Mouse (Mus musculus): ENCODE data around the gene Lypd4. TPM values are rescaled to one million over a fixed set of nuclear protein-coding genes. Genes with fewer than 3 reads are reported as not detected.
"Not testable (repeated sequence)": the region's sequence is repeated elsewhere in the genome, so short reads cannot be mapped to it uniquely, and the experiment has no call there.

The Lypd4 gene
- polyA plus RNA-seq, 1 experiment from 2014 or later = not detected

DNA sequence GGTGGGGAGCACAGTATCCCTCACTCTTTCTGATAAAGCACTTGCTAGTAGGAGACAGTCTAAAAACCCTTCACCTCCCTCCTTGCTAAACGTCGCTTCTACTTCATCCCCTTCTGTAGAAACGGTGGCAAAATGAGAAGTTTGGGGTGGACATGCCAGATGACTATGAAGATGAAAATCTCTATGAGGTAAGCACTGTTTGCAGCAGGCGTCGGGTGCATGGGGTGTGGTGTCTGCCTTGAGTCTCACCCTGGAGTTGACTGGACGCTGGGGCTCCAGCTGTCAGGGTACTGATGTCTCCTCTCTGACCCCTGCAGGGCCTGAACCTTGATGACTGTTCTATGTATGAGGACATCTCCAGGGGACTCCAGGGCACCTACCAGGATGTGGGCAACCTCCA, 31.4 kb upstream of the Lypd4 start:
- H3K4me1 ChIP-seq (replicated peaks) = peaks cover 34% of the 10 kb centered on the region
- no peak overlapping the region for H3K9ac ChIP-seq
- no peaks in the 10 kb centered on the region for H3K9me3 ChIP-seq
- no peaks in the 10 kb centered on the region for H3K27me3 ChIP-seq
- H3K4me3 ChIP-seq = no peak overlapping the region
- no peak for ATAC-seq (ENCODE audit: low FRiP score, low read depth)
- no peak overlapping the region for H3K4me2 ChIP-seq
- WGBS = 78% methylated on average over 6 of the region's 6 CpGs
- no peak overlapping the region for H3K27ac ChIP-seq (replicated peaks)
- H3K36me3 ChIP-seq = no peaks in the 10 kb centered on the region

DNA sequence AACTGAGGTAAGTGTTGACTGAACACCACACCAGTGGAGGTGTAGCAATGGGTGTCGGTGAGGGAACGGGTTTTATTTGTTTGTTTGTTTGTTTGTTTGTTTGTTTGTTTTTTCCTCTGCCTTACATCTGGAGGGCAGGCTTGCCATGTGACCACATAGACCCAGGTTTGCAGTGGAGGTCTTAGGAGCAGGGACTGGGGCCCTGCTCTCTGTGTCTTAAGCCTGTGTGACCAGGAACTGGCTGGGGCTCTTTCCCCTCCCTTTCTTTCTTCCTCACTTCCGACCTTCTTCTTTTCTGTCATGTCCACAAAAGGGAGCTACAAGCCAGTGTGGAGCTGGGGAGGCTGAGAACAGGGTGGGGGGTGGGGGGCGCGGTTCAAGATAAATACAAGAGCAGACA, 28.2 kb upstream of the Lypd4 start:
- no peaks in the 10 kb centered on the region for H3K27me3 ChIP-seq
- H3K27ac ChIP-seq (replicated peaks) = no peak overlapping the region
- no peak overlapping the region for H3K9ac ChIP-seq
- H3K4me2 ChIP-seq = no peak overlapping the region
- H3K4me3 ChIP-seq = no peak overlapping the region
- H3K36me3 ChIP-seq = no peaks in the 10 kb centered on the region
- no peak for ATAC-seq (ENCODE audit: low FRiP score, low read depth)
- no peaks in the 10 kb centered on the region for H3K9me3 ChIP-seq
- 78% methylated on average over 5 of the region's 5 CpGs for WGBS
- peaks cover 9% of the 10 kb centered on the region for H3K4me1 ChIP-seq (replicated peaks)

DNA sequence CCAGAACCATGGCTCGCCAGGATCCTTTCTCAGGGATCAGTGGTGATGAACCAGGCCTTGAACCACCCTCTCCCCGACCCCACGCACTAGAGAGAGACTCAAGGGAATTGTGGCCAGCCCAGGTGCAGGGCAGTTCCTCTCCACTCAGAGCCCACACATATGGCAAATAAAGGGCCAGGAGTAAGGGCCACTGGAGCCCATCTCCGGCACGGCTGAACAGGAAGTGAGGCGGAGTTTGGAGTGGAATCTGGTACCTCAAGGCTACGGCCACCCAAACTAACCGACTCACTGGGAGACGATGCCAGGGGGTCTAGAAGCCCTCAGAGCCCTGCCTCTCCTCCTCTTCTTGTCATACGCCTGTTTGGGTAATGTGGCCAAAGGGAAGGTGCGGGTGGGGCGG, 27.5 kb upstream of the Lypd4 start, which contains the start of gene Cd79a:
Cd79a (plus strand) TSS at position 158 of the 400 bp plus-strand sequence.
- no peak within 1 kb of the TSS for H3K9ac ChIP-seq
- no peaks in the 10 kb centered on the region for H3K9me3 ChIP-seq
- no peak within 1 kb of the TSS for H3K27ac ChIP-seq (replicated peaks)
- no peak for ATAC-seq (ENCODE audit: low FRiP score, low read depth)
- H3K36me3 ChIP-seq = no peaks in the 10 kb centered on the region
- WGBS = 84% methylated on average over 12 of the region's 12 CpGs
- H3K4me2 ChIP-seq = no peak within 1 kb of the TSS
- no peaks in the 10 kb centered on the region for H3K27me3 ChIP-seq
- no peak within 1 kb of the TSS for H3K4me3 ChIP-seq
- peaks cover 2% of the 10 kb centered on the region; the same call in 1 of the 2 replicates for H3K4me1 ChIP-seq (replicated peaks)

DNA sequence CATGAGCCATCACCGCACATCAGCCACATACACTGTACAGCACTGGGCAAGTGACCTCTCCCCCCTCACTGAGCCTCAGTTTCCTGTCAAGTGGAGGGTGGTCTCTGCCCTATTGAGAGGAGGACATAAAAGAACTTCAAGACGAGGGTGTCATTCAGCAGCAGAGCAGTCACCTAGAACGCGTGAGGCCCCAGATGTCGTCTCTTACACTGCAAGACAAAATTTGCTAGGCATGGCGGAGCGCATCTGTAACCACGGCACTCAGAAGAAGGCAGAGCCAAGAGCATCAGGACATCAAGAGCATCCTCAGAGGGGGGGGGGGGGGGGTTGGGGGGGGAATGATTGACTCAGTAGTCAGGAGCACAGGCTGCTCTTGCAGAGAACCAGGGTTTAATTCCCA, 26.5 kb upstream of the Lypd4 start:
- no peak overlapping the region for H3K27ac ChIP-seq (replicated peaks)
- H3K4me3 ChIP-seq = no peak overlapping the region
- H3K9ac ChIP-seq = no peak overlapping the region
- no peaks in the 10 kb centered on the region for H3K9me3 ChIP-seq
- 68% methylated on average over 8 of the region's 8 CpGs for WGBS
- no peaks in the 10 kb centered on the region for H3K36me3 ChIP-seq
- no peak for ATAC-seq (ENCODE audit: low FRiP score, low read depth)
- H3K4me2 ChIP-seq = no peak overlapping the region
- H3K27me3 ChIP-seq = no peaks in the 10 kb centered on the region
- H3K4me1 ChIP-seq (replicated peaks) = no peaks in the 10 kb centered on the region

- H3K36me3 ChIP-seq; H3K9ac ChIP-seq; ATAC-seq (ENCODE audit: low FRiP score, low read depth); H3K4me3 ChIP-seq; H3K27ac ChIP-seq (replicated peaks); H3K9me3 ChIP-seq; H3K27me3 ChIP-seq; H3K4me2 ChIP-seq; H3K4me1 ChIP-seq (replicated peaks): not testable (repeated sequence)
- 88% methylated on average over 2 of the region's 2 CpGs for WGBS
Measured at GRCm38 (mm10) chr7:24895749-24896148, 26.0 kb upstream of the Lypd4 start.

DNA sequence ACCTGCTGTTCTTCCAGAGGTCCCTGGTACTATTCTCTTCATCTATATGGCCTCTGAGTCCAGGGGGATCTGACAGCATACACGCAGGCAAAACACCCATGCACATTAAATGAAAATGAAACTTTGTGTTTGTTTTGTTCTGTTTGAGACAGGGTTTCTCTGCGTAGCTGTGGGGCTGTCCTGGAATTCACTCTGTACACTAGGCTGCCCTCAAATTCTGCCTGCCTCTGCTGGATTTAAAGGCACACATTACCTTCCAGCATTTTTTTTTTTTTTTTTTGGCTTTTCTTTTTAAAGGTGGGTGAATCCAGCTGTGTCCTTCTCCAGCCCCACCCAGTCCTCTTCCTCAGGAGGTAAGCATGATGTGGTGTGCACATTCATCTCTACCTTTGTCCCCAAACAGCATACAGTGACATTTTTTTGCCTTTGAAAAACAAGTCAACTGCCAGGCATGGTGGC, 22.4 kb upstream of the Lypd4 start:
- Histone ChIP-seq H3K36me3 (peaks cover 28% of the 10 kb centered on the region), H3K4me1 (replicated peaks) (peaks cover 8% of the 10 kb centered on the region; the same call in 1 of the 2 replicates), H3K27ac (replicated peaks) (no peak overlapping the region), H3K9ac (no peak overlapping the region), H3K27me3 (no peaks in the 10 kb centered on the region), H3K4me3 (no peak overlapping the region), H3K9me3 (no peaks in the 10 kb centered on the region), H3K4me2 (no peak overlapping the region)
- ATAC-seq (ENCODE audit: low FRiP score, low read depth) = no peak
- 76% methylated on average over 2 of the region's 2 CpGs for WGBS

- Histone ChIP-seq H3K27ac (replicated peaks) (no peak overlapping the region), H3K36me3 (peaks cover 31% of the 10 kb centered on the region), H3K4me2 (no peak overlapping the region), H3K9ac (no peak overlapping the region), H3K4me3 (no peak overlapping the region), H3K9me3 (no peaks in the 10 kb centered on the region), H3K27me3 (no peaks in the 10 kb centered on the region), H3K4me1 (replicated peaks) (peaks cover 14% of the 10 kb centered on the region)
- ATAC-seq (ENCODE audit: low FRiP score, low read depth) = no peak
- WGBS = 69% methylated on average over 3 of the region's 3 CpGs
Measured at GRCm38 (mm10) chr7:24891241-24892124, 21.7 kb upstream of the Lypd4 start.

DNA sequence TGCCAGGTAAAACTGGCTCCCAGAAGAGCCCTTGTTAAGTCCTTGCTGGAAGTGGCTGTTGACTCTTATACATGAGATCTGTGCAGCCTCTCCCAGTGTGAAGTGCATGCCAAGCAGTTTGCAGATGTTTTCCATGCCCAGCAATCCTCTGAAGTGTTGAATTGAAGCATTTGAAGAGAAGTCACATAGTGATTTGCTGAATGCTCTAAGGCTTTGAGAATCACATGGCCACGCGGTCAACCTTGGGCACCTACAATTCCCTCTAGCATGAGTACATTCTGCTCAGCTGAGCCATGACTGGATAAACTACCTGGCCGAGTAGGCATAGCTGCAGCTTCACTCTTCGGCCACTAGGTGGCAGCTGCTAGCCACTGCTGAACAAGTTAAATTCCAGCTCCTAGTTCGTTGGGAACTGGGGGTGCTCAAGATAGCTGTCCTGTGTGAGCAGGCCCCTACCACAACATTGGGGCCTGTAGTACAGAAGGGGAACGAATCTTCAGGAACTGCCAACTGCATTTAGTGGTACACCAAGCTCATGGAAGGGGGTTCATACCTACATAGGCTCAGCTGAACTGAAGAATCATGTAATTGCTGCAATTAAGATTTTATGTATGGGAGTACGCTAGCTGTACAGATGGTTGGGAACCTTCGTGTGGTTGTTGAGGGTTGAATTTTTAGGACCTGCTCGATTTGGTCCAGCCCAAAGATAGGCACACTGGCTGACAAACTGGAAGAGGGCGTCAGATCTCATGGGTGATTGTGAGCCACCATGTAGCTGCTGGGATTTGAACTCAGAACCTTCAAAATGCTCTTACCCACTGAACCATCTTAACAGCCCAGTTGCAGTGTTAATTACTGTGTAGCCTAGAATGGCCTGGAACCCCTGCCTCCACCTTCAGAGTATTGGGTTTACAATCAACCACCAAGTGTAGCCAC, 20.8 kb upstream of the Lypd4 start:
- Histone ChIP-seq H3K4me3 (no peak overlapping the region), H3K9ac (no peak overlapping the region), H3K27me3 (no peaks in the 10 kb centered on the region), H3K27ac (replicated peaks) (no peak overlapping the region), H3K9me3 (no peaks in the 10 kb centered on the region), H3K36me3 (peaks cover 41% of the 10 kb centered on the region), H3K4me1 (replicated peaks) (peaks cover 24% of the 10 kb centered on the region), H3K4me2 (no peak overlapping the region)
- peak; percentile 59 for ATAC-seq (ENCODE audit: low FRiP score, low read depth)
- WGBS = 27% methylated on average over 10 of the region's 10 CpGs

DNA sequence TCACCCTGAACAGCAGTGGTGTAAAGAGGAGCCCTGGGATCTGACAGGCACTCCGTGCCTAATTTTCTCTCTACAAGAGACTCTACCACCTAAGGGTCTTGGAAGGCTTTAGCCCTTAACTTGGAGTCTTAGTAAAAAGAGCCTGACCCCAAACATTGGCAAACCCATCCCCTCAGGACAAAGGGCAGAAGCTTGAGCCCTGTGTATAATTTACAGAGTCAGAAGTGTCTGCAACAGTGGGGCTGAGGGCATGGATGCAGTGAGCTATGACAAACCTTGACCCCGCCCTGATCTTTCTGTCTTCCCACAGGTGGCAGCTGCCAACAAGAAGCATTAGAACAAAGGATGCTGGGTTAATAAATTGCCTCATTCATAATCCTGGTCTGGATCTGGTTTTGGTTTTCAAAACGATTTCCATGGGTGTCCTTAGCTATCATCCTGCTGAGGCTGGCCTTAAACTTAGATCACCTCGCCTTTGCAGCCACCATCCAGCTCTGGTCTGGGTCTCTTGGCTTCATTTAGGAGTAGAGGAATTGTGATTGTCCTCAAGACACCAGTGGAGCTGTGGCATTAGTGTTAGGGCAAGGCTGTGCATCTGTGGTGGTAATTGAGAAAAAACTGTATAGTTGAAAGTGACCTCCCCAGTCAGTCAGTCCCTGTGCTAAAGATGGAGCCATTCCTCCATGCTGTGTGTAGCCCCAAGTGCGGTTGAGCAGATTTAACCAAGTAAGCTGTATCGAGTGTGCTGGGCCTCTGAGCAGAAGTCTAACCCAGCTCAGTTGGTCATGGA, 19.9 kb upstream of the Lypd4 start:
- WGBS = 79% methylated on average over 6 of the region's 6 CpGs
- no peak overlapping the region for H3K9ac ChIP-seq
- no peak overlapping the region for H3K4me2 ChIP-seq
- H3K9me3 ChIP-seq = no peaks in the 10 kb centered on the region
- H3K27me3 ChIP-seq = no peaks in the 10 kb centered on the region
- no peak overlapping the region for H3K27ac ChIP-seq (replicated peaks)
- peaks cover 29% of the 10 kb centered on the region for H3K4me1 ChIP-seq (replicated peaks)
- no peak overlapping the region for H3K4me3 ChIP-seq
- ATAC-seq (ENCODE audit: low FRiP score, low read depth) = no peak
- H3K36me3 ChIP-seq = peaks cover 41% of the 10 kb centered on the region

DNA sequence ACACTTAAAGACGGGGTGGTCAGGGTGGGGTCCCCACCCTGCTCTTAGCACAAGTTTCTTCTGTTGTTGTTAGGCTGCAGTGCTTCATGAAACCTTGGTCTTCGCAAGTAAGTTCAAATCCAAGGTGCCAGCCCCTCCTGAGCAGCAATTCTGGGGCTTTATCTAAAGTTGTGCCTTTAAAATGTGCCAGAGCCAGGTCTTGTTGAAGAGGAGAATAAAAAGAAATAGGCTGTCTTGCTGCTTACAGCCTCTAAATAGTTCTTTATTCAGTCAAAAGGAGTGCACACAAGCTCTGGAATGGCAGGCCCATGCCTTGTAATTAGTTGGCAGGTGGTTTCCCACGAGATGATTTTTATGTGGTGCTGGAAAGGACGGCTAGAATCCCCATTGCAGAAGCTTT, 17.4 kb upstream of the Lypd4 start:
- Histone ChIP-seq H3K4me2 (0 out of 2 replicates have a peak overlapping the region, but pooled peaks have one; percentile 70), H3K27ac (replicated peaks) (no peak overlapping the region), H3K4me3 (no peak overlapping the region), H3K4me1 (replicated peaks) (peaks cover 29% of the 10 kb centered on the region), H3K27me3 (no peaks in the 10 kb centered on the region), H3K9me3 (no peaks in the 10 kb centered on the region), H3K36me3 (peaks cover 41% of the 10 kb centered on the region), H3K9ac (no peak overlapping the region)
- no peak for ATAC-seq (ENCODE audit: low FRiP score, low read depth)
- WGBS = 76% methylated on average over 4 of the region's 4 CpGs

GRCm38 (mm10) chr7:24886308-24886633, 16.5 kb upstream of the Lypd4 start:
- H3K9me3 ChIP-seq = no peaks in the 10 kb centered on the region
- H3K9ac ChIP-seq = peak overlapping the region; percentile 91
- H3K27ac ChIP-seq (replicated peaks) = no peak overlapping the region
- peaks cover 29% of the 10 kb centered on the region for H3K4me1 ChIP-seq (replicated peaks)
- peak overlapping the region; percentile 75 for H3K4me3 ChIP-seq
- peak overlapping the region; percentile 70 for H3K4me2 ChIP-seq
- WGBS = 78% methylated on average over 4 of the region's 4 CpGs
- no peaks in the 10 kb centered on the region for H3K27me3 ChIP-seq
- no peak for ATAC-seq (ENCODE audit: low FRiP score, low read depth)
- peaks cover 41% of the 10 kb centered on the region for H3K36me3 ChIP-seq

Measured in hindbrain, embryonic 15.5 days (tissue).